29 mouse cellular contexts compared by ENCODE assay signal in the genomic region with DNA sequence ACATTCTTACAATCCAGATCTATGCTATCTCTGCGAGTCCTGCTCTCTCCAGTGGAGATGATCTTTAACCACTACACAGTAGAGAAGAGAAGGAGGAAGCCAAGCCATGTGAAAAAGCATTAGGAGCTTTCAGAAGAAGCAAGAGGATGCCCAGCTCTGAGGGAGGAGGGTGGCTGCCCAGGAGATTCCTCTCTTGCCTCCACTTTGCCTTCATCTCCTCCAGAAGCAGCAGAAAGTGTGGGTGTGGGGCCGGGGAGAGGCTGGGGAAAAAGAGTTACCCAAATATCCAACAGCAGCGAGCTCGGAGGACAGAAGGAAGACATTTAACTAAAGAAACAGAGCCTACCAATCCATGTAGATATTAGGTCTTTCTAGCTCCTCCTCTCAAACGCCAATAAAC.
"Had no signal": no experiment of that assay in that cellular context is flagged by ENCODE, and none has a peak within 500 bp of the region (broad histone marks: within the 10 kb centered on the region; RNA-seq: fewer than 3 reads in every experiment).

No protein-coding gene starts in this region.

- H3K9ac ChIP-seq: embryonic facial prominence, embryonic 12.5 days; embryonic facial prominence, embryonic 13.5 days; embryonic facial prominence, embryonic 15.5 days; forebrain, embryonic 12.5 days; forebrain, embryonic 13.5 days; forebrain, embryonic 15.5 days; forebrain, postnatal 0 days had no signal

- H3K4me1 ChIP-seq: embryonic facial prominence, embryonic 10.5 days; embryonic facial prominence, embryonic 15.5 days; forebrain, embryonic 10.5 days; forebrain, embryonic 12.5 days; forebrain, embryonic 13.5 days; forebrain, embryonic 15.5 days had no signal

- H3K27me3 ChIP-seq: embryonic facial prominence, embryonic 12.5 days; embryonic facial prominence, embryonic 13.5 days; embryonic facial prominence, embryonic 15.5 days; forebrain, embryonic 12.5 days; forebrain, embryonic 13.5 days; forebrain, embryonic 15.5 days had no signal

- H3K27ac ChIP-seq: embryonic facial prominence, embryonic 10.5 days; embryonic facial prominence, embryonic 12.5 days; embryonic facial prominence, embryonic 13.5 days; embryonic facial prominence, embryonic 15.5 days; forebrain, embryonic 10.5 days; forebrain, embryonic 12.5 days; forebrain, embryonic 13.5 days; forebrain, embryonic 15.5 days; heart, adult 2 months had no signal

- H3K4me2 ChIP-seq: embryonic facial prominence, embryonic 12.5 days; embryonic facial prominence, embryonic 13.5 days; embryonic facial prominence, embryonic 15.5 days; forebrain, embryonic 12.5 days; forebrain, embryonic 13.5 days; forebrain, embryonic 15.5 days had no signal

- H3K9me3 ChIP-seq: embryonic facial prominence, embryonic 10.5 days; embryonic facial prominence, embryonic 12.5 days; embryonic facial prominence, embryonic 13.5 days; embryonic facial prominence, embryonic 15.5 days; forebrain, embryonic 10.5 days; forebrain, embryonic 12.5 days; forebrain, embryonic 13.5 days; forebrain, embryonic 15.5 days had no signal

- DNase-seq: cerebellum, adult 18-20 months; cerebellum, adult 2 months; cerebellum, adult 8-10 months; cerebellum, adult 9-10 months; cerebellum, adult 9-11 months; cerebellum, postnatal 10 days; cerebellum, postnatal 14 days; cerebellum, postnatal 25 days; cerebellum, postnatal 36 days; embryo, embryonic 11 days; forebrain, postnatal 0 days; gastrocnemius, adult 2 months; gastrocnemius, postnatal 10 days; gastrocnemius, postnatal 14 days; gastrocnemius, postnatal 25 days; gastrocnemius, postnatal 36 days; heart, adult 18-20 months; heart, adult 2 months had no signal

- H3K4me3 ChIP-seq: embryonic facial prominence, embryonic 10.5 days; embryonic facial prominence, embryonic 12.5 days; embryonic facial prominence, embryonic 13.5 days; embryonic facial prominence, embryonic 15.5 days; erythroblast, embryonic 14.5 days; forebrain, embryonic 10.5 days; forebrain, embryonic 12.5 days; forebrain, embryonic 13.5 days; forebrain, embryonic 15.5 days; gastrocnemius, adult 2 months; heart, adult 2 months had no signal

- ATAC-seq: forebrain, embryonic 13.5 days; forebrain, embryonic 14.5 days; forebrain, embryonic 15.5 days; forebrain, embryonic 16.5 days; forebrain, postnatal 0 days had no signal

- H3K36me3 ChIP-seq: embryonic facial prominence, embryonic 10.5 days; embryonic facial prominence, embryonic 12.5 days; embryonic facial prominence, embryonic 13.5 days; embryonic facial prominence, embryonic 15.5 days; forebrain, embryonic 10.5 days; forebrain, embryonic 12.5 days; forebrain, embryonic 15.5 days had no signal
